Mouse (Mus musculus): Measurements from ENCODE around the gene Stxbp5l.
A peak's percentile ranks its signal among the peaks of the same experiment; 100 is the strongest.
"Not testable (repeated sequence)": the region's sequence is repeated elsewhere in the genome, so short reads cannot be mapped to it uniquely, and the experiment has no call there.

The Stxbp5l gene

GRCm38 (mm10) chr16:37384821-37385344, at the start of gene Stxbp5l:
Gene Stxbp5l, minus strand, starts transcription at chr16:37384962.
- peak; percentile 94 to 96 for DNase-seq

GRCm38 (mm10) chr16:37433418-37434204, 48.8 kb upstream of the Stxbp5l start:
- DNase-seq = no peak

GRCm38 (mm10) chr16:37425434-37425833, 40.7 kb upstream of the Stxbp5l start:
- no peak for DNase-seq

GRCm38 (mm10) chr16:37422874-37423273, 38.1 kb upstream of the Stxbp5l start:
- no peak for DNase-seq

- DNase-seq = no peak
Observed at GRCm38 (mm10) chr16:37421851-37422250, 37.1 kb upstream of the Stxbp5l start.

GRCm38 (mm10) chr16:37420512-37420911, 35.8 kb upstream of the Stxbp5l start:
- DNase-seq = no peak

GRCm38 (mm10) chr16:37405536-37405935, 20.8 kb upstream of the Stxbp5l start:
- no peak for DNase-seq

- no peak for DNase-seq
Observed at GRCm38 (mm10) chr16:37404922-37405321, 20.2 kb upstream of the Stxbp5l start.

GRCm38 (mm10) chr16:37389964-37390363, 5.2 kb upstream of the Stxbp5l start:
- DNase-seq = no peak

- peak; percentile 20 to 46 for DNase-seq
Observed at GRCm38 (mm10) chr16:37389201-37389905, 4.6 kb upstream of the Stxbp5l start.

GRCm38 (mm10) chr16:37384369-37384768, 393 bp downstream of the Stxbp5l start:
- DNase-seq = peak; percentile 25 to 50

GRCm38 (mm10) chr16:37383426-37383825, 1.3 kb downstream of the Stxbp5l start:
- no peak for DNase-seq

GRCm38 (mm10) chr16:37372716-37373115, 12.0 kb downstream of the Stxbp5l start:
- DNase-seq = no peak

- DNase-seq = no peak
Observed at GRCm38 (mm10) chr16:37367426-37367825, 17.3 kb downstream of the Stxbp5l start.

- peak; percentile 18 to 21 for DNase-seq
Observed at GRCm38 (mm10) chr16:37363958-37364357, 20.8 kb downstream of the Stxbp5l start.

- no peak for DNase-seq
Observed at GRCm38 (mm10) chr16:37355621-37356020, 29.1 kb downstream of the Stxbp5l start.

GRCm38 (mm10) chr16:37347092-37347491, 37.7 kb downstream of the Stxbp5l start:
- peak; percentile 32 to 58 for DNase-seq

GRCm38 (mm10) chr16:37344960-37345359, 39.8 kb downstream of the Stxbp5l start:
- DNase-seq = no peak

- not testable (repeated sequence) for DNase-seq
Observed at GRCm38 (mm10) chr16:37341446-37341845, 43.3 kb downstream of the Stxbp5l start.

- DNase-seq = no peak
Observed at GRCm38 (mm10) chr16:37338177-37338576, 46.6 kb downstream of the Stxbp5l start.

- DNase-seq = no peak
Observed at GRCm38 (mm10) chr16:37337529-37337928, 47.2 kb downstream of the Stxbp5l start.

GRCm38 (mm10) chr16:37304441-37304840, 80.3 kb downstream of the Stxbp5l start:
- DNase-seq = no peak

- no peak for DNase-seq
Observed at GRCm38 (mm10) chr16:37292593-37292992, 92.2 kb downstream of the Stxbp5l start.

GRCm38 (mm10) chr16:37280206-37280605, 104.6 kb downstream of the Stxbp5l start:
- DNase-seq = no peak
